Mouse (Mus musculus): ENCODE results near the gene H2-DMa. TPM values are rescaled to one million over a fixed set of nuclear protein-coding genes. Genes with fewer than 3 reads are reported as not detected.

H2-DMa gene
- 18.9 TPM for polyA plus RNA-seq (2017; shearing (Covaris generic))

GRCm38 (mm10) chr17:34119249-34120179, at the start of gene H2-DMa:
Gene H2-DMa (plus strand): TSS chr17:34119541.

GRCm38 (mm10) chr17:34092197-34092875, 27.0 kb upstream of the H2-DMa start, which contains the start of gene H2-Oa:
Gene H2-Oa (plus strand): TSS chr17:34092340.

GRCm38 (mm10) chr17:34122188-34122984, 3.0 kb downstream of the H2-DMa start, which contains the start of gene Brd2:
Gene Brd2 (minus strand): TSS chr17:34122634.

GRCm38 (mm10) chr17:34143033-34143432, 23.7 kb downstream of the H2-DMa start, which contains the start of gene H2-DMb2:
Gene H2-DMb2 (plus strand): TSS chr17:34143307.

GRCm38 (mm10) chr17:34152923-34153322, 33.6 kb downstream of the H2-DMa start, which contains the start of gene H2-DMb1:
Gene H2-DMb1 (plus strand): TSS chr17:34153072.

GRCm38 (mm10) chr17:34187261-34187916, 68.0 kb downstream of the H2-DMa start, which contains the start of the genes Tap1 and Psmb9:
Gene Tap1 (plus strand): TSS chr17:34187553.
Gene Psmb9 (minus strand): TSS chr17:34187764.

Other genes starting within 250 kb of the H2-DMa start
- gene Gm7029, start 245.7 kb upstream of the H2-DMa start, polyA plus RNA-seq (2017; shearing (Covaris generic)), result not detected
- gene Kifc1, start 228.9 kb upstream of the H2-DMa start, polyA plus RNA-seq (2017; shearing (Covaris generic)), result 2.4 TPM
- gene Platr17, start 214.4 kb upstream of the H2-DMa start, polyA plus RNA-seq (2017; shearing (Covaris generic)), result 3.3 TPM
- 58.7 TPM for gene Daxx, start 210.1 kb upstream of the H2-DMa start, polyA plus RNA-seq (2017; shearing (Covaris generic))
- 359 TPM for gene Tapbp, start 203.6 kb upstream of the H2-DMa start, polyA plus RNA-seq (2017; shearing (Covaris generic))
- gene Zbtb22, start 203.6 kb upstream of the H2-DMa start, polyA plus RNA-seq (2017; shearing (Covaris generic)), result 18.9 TPM
- gene Rgl2, start 190.0 kb upstream of the H2-DMa start, polyA plus RNA-seq (2017; shearing (Covaris generic)), result 91.0 TPM
- gene Pfdn6, start 179.2 kb upstream of the H2-DMa start, polyA plus RNA-seq (2017; shearing (Covaris generic)), result 83.7 TPM
- 38.7 TPM for gene Wdr46, start 178.9 kb upstream of the H2-DMa start, polyA plus RNA-seq (2017; shearing (Covaris generic))
- 7.9 TPM for gene B3galt4, start 168.1 kb upstream of the H2-DMa start, polyA plus RNA-seq (2017; shearing (Covaris generic))
- 48.6 TPM for gene Vps52, start 163.7 kb upstream of the H2-DMa start, polyA plus RNA-seq (2017; shearing (Covaris generic))
- gene Rps18, start 163.5 kb upstream of the H2-DMa start, polyA plus RNA-seq (2017; shearing (Covaris generic)), result 2,421 TPM
- gene H2-K1, start 119.2 kb upstream of the H2-DMa start, polyA plus RNA-seq (2017; shearing (Covaris generic)), result 13,966 TPM
- 29.5 TPM for gene Ring1, start 94.9 kb upstream of the H2-DMa start, polyA plus RNA-seq (2017; shearing (Covaris generic))
- 238 TPM for gene H2-Ke6, start 91.5 kb upstream of the H2-DMa start, polyA plus RNA-seq (2017; shearing (Covaris generic))
- 112 TPM for gene Slc39a7, start 87.9 kb upstream of the H2-DMa start, polyA plus RNA-seq (2017; shearing (Covaris generic))
- 85.3 TPM for gene Rxrb, start 87.7 kb upstream of the H2-DMa start, polyA plus RNA-seq (2017; shearing (Covaris generic))
- gene Col11a2, start 80.1 kb upstream of the H2-DMa start, polyA plus RNA-seq (2017; shearing (Covaris generic)), result 0.94 TPM
- 6.3 TPM for gene H2-Oa, start 27.2 kb upstream of the H2-DMa start, polyA plus RNA-seq (2017; shearing (Covaris generic))
- 276 TPM for gene Brd2, start 3.1 kb downstream of the H2-DMa start, polyA plus RNA-seq (2017; shearing (Covaris generic))
- 0.97 TPM for gene H2-DMb2, start 23.8 kb downstream of the H2-DMa start, polyA plus RNA-seq (2017; shearing (Covaris generic))
- gene H2-DMb1, start 33.5 kb downstream of the H2-DMa start, polyA plus RNA-seq (2017; shearing (Covaris generic)), result not detected
- 199 TPM for gene Tap1, start 68.0 kb downstream of the H2-DMa start, polyA plus RNA-seq (2017; shearing (Covaris generic))
- gene Psmb9, start 68.2 kb downstream of the H2-DMa start, polyA plus RNA-seq (2017; shearing (Covaris generic)), result 260 TPM
- 610 TPM for gene Psmb8, start 78.2 kb downstream of the H2-DMa start, polyA plus RNA-seq (2017; shearing (Covaris generic))
- gene Tap2, start 84.0 kb downstream of the H2-DMa start, polyA plus RNA-seq (2017; shearing (Covaris generic)), result 230 TPM
- gene H2-Ob, start 119.4 kb downstream of the H2-DMa start, polyA plus RNA-seq (2017; shearing (Covaris generic)), result 31.4 TPM
- 5.6 TPM for gene H2-Ab1, start 138.1 kb downstream of the H2-DMa start, polyA plus RNA-seq (2017; shearing (Covaris generic))
- 4.3 TPM for gene H2-Aa, start 168.3 kb downstream of the H2-DMa start, polyA plus RNA-seq (2017; shearing (Covaris generic))
- gene H2-Eb1, start 186.3 kb downstream of the H2-DMa start, polyA plus RNA-seq (2017; shearing (Covaris generic)), result 1.7 TPM
- gene H2-Eb2, start 206.1 kb downstream of the H2-DMa start, polyA plus RNA-seq (2017; shearing (Covaris generic)), result not detected
- not detected for gene Btnl2, start 235.3 kb downstream of the H2-DMa start, polyA plus RNA-seq (2017; shearing (Covaris generic))